Mouse (Mus musculus): Measurements from ENCODE around the gene Mfsd2b. TPM values are rescaled to one million over a fixed set of nuclear protein-coding genes. Genes with fewer than 3 reads are reported as not detected.

Mfsd2b gene
- polyA plus RNA-seq, 1 experiment from 2014 or later = 4.9 TPM

DNA sequence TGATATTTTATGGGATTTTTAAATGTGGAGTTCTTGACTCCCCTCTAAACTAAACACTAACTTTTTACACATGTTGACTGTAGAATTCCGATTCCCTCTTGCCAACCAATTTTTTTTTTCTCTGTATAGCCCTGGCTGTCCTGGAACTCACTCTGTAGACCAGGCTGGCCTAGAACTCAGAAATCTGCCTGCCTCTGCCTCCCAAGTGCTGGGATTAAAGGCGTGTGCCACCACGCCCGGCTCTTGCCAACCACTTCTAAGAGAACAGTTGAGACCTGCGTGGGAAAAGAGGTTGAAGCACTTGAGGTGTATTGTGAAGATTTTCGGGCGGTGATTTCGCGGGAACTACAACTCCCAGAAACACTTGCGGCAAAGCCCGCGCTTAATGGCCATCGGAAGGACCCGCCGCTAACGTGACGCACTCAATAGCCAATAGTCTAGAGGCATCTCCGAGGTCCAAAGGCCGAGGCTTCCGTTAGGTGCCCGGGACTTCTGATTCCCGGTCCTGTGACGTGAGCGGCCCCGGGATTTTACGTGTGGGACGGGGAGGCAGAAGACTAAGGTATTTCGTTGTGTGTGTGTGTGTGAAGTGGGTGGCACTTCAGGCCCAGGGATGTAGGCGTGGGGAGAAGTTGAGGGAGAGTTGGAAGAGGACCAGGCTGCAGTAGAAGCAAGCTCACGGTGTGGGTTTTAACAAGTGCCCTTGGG lies 31.1 kb downstream of the Mfsd2b start, which contains the start of gene Wdcp:
Gene Wdcp, plus strand, starts transcription at position 414 of the 708 bp plus-strand sequence.
- Histone ChIP-seq H3K27me3 (ENCODE audit: control insufficient read depth, insufficient read depth, low read length) (0 out of 2 replicates have a peak, but pooled peaks cover 2% of the 10 kb centered on the region), H3K27ac (ENCODE audit: low read depth, low read length) (no peak within 1 kb of the TSS), H3K4me1 (replicated peaks; ENCODE audit: control insufficient read depth, insufficient read depth, low read length) (peaks cover 11% of the 10 kb centered on the region; the same call in 1 of the 2 replicates), H3K4me3 (ENCODE audit: low read depth, low read length) (peak within 1 kb of the TSS; percentile 63), H3K9ac (ENCODE audit: low read length) (peak within 1 kb of the TSS; percentile 69), H3K36me3 (ENCODE audit: control insufficient read depth, insufficient read depth, low read length) (no peaks in the 10 kb centered on the region), H3K4me2 (ENCODE audit: low read depth, low read length, severe bottlenecking) (peak within 1 kb of the TSS; percentile 52), H3K9me3 (ENCODE audit: control insufficient read depth, low read length) (no peaks in the 10 kb centered on the region)
- DNase-seq (ENCODE audit: low spot score) (peak; percentile 92), ATAC-seq (replicated peaks; ENCODE audit: low FRiP score) (peak; percentile 94)
- under 1% methylated on average over 30 of the region's 30 CpGs for WGBS

DNA sequence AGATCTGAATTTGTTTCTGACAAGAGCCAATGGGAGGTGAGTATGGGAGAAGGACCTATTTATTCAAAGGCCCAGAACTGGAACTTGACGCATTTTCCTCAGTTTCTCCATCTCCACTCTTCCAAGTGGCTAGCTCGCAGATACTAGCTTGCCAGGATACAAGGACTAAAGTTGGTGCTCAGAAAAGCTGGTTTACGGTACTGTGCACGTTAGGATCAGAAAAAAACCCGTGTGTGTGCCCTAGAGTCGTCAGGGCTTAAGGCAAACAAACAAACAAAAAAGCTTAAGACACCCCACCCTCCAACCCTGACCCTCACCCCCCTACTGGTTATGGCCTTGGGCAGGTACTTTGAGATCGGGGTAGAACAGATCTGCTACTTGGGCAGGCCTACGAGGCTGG lies 31.7 kb downstream of the Mfsd2b start:
- Histone ChIP-seq H3K4me2 (ENCODE audit: low read depth, low read length, severe bottlenecking) (no peak overlapping the region), H3K36me3 (ENCODE audit: control insufficient read depth, insufficient read depth, low read length) (no peaks in the 10 kb centered on the region), H3K4me3 (ENCODE audit: low read depth, low read length) (no peak overlapping the region), H3K4me1 (replicated peaks; ENCODE audit: control insufficient read depth, insufficient read depth, low read length) (peaks cover 11% of the 10 kb centered on the region; the same call in 1 of the 2 replicates), H3K27ac (ENCODE audit: low read depth, low read length) (no peak overlapping the region), H3K27me3 (ENCODE audit: control insufficient read depth, insufficient read depth, low read length) (0 out of 2 replicates have a peak, but pooled peaks cover 2% of the 10 kb centered on the region), H3K9me3 (ENCODE audit: control insufficient read depth, low read length) (no peaks in the 10 kb centered on the region), H3K9ac (ENCODE audit: low read length) (no peak overlapping the region)
- WGBS = 86% methylated on average over 8 of the region's 8 CpGs
- no peak for DNase-seq (ENCODE audit: low spot score)
- ATAC-seq (replicated peaks; ENCODE audit: low FRiP score) = no peak

DNA sequence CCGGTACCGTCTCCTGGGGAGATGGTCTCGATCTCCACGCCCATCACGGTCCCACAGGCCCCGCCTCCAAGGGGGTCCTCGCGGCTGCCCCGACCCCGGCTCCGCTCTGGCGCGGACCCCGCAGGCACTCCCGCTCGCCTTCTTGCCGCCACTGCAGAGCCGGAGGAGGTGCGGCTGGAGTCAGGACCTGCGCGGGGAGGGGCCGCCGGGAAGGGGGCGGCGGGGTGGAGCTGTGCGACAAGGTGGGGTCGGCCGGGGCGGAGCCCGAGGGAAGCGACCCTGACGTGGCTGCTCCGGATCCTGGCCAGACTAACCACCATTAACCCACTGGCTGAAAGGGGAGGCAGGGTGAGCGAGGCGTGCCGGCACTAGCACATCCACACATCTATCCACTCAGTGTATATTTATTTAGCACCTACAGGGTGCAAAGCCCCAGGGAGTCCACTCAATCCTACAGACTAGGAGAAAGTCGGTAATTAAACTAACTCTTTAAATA lies 32.7 kb downstream of the Mfsd2b start, which contains the start of gene Fkbp1b:
Gene Fkbp1b, minus strand, starts transcription at position 200 of the 496 bp plus-strand sequence.
- ATAC-seq (replicated peaks; ENCODE audit: low FRiP score) = peak; percentile 77
- peaks cover 11% of the 10 kb centered on the region; the same call in 1 of the 2 replicates for H3K4me1 ChIP-seq (replicated peaks; ENCODE audit: control insufficient read depth, insufficient read depth, low read length)
- 0% methylated on average over 36 of the region's 37 CpGs for whole genome bisulfite sequencing

DNA sequence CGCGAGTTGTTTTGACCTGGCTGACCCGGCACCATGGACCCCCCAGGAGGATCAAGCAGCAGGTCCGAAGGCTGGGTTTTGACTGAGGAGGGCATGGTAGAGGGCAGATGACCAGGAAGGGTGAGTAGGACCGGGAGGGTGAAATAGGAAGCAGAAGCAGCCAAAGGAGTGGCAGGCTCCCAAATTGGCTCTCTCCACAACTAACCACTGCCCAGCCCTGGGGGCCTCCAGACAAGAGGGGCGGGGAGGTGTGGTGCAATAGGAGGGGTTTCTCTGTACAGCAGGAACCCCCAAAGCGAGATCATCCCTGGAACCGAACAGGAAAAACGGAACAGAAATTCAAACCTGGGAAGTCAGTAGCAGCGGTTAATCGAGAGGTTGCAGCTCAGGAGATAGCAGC lies 33.4 kb downstream of the Mfsd2b start:
- ATAC-seq (replicated peaks; ENCODE audit: low FRiP score) (no peak), DNase-seq (ENCODE audit: low spot score) (no peak)
- Histone ChIP-seq H3K4me1 (replicated peaks; ENCODE audit: control insufficient read depth, insufficient read depth, low read length) (peaks cover 11% of the 10 kb centered on the region; the same call in 1 of the 2 replicates), H3K9ac (ENCODE audit: low read length) (peak overlapping the region; percentile 70), H3K9me3 (ENCODE audit: control insufficient read depth, low read length) (no peaks in the 10 kb centered on the region), H3K36me3 (ENCODE audit: control insufficient read depth, insufficient read depth, low read length) (no peaks in the 10 kb centered on the region), H3K4me3 (ENCODE audit: low read depth, low read length) (peak overlapping the region; percentile 73), H3K4me2 (ENCODE audit: low read depth, low read length, severe bottlenecking) (peak overlapping the region; percentile 92), H3K27ac (ENCODE audit: low read depth, low read length) (no peak overlapping the region), H3K27me3 (ENCODE audit: control insufficient read depth, insufficient read depth, low read length) (0 out of 2 replicates have a peak, but pooled peaks cover 2% of the 10 kb centered on the region)
- 3% methylated on average over 11 of the region's 11 CpGs for WGBS

More for the DNA sequence above, 32.7 kb downstream of the Mfsd2b start, which contains the start of gene Fkbp1b:
- Histone ChIP-seq H3K4me3 (ENCODE audit: low read depth, low read length) (peak within 1 kb of the TSS; percentile 73), H3K9me3 (ENCODE audit: control insufficient read depth, low read length) (no peaks in the 10 kb centered on the region), H3K36me3 (ENCODE audit: control insufficient read depth, insufficient read depth, low read length) (no peaks in the 10 kb centered on the region), H3K4me2 (ENCODE audit: low read depth, low read length, severe bottlenecking) (peak within 1 kb of the TSS; percentile 92), H3K27ac (ENCODE audit: low read depth, low read length) (no peak within 1 kb of the TSS), H3K27me3 (ENCODE audit: control insufficient read depth, insufficient read depth, low read length) (0 out of 2 replicates have a peak, but pooled peaks cover 2% of the 10 kb centered on the region), H3K9ac (ENCODE audit: low read length) (peak within 1 kb of the TSS; percentile 70)
- DNase-seq (ENCODE audit: low spot score) = peak; percentile 85

DNA sequence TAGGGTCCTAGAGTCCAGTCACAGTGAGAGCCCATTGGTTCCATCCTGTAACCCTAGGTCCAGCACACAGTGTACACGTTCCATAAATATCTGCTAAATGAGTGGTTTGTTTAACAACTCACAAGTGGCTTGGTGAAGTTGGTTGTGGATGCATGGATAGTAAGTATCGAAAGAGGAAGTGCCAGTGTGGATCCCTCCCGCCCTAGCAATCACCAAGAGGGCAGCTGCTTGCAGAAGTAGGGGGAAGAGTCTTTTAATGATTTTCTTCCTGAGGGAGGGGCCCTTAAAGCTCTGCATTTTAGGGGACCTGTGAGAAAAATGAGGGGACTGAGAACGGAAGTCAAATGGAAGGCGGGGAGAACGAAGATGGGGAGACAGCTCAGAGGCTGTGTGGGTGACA lies 34.1 kb downstream of the Mfsd2b start:
- Histone ChIP-seq H3K4me2 (ENCODE audit: low read depth, low read length, severe bottlenecking) (0 out of 2 replicates have a peak overlapping the region, but pooled peaks have one; percentile 9), H3K4me1 (replicated peaks; ENCODE audit: control insufficient read depth, insufficient read depth, low read length) (peaks cover 11% of the 10 kb centered on the region; the same call in 1 of the 2 replicates), H3K9me3 (ENCODE audit: control insufficient read depth, low read length) (no peaks in the 10 kb centered on the region), H3K27ac (ENCODE audit: low read depth, low read length) (no peak overlapping the region), H3K27me3 (ENCODE audit: control insufficient read depth, insufficient read depth, low read length) (0 out of 2 replicates have a peak, but pooled peaks cover 2% of the 10 kb centered on the region), H3K9ac (ENCODE audit: low read length) (no peak overlapping the region), H3K36me3 (ENCODE audit: control insufficient read depth, insufficient read depth, low read length) (no peaks in the 10 kb centered on the region), H3K4me3 (ENCODE audit: low read depth, low read length) (no peak overlapping the region)
- DNase-seq (ENCODE audit: low spot score) (no peak), ATAC-seq (replicated peaks; ENCODE audit: low FRiP score) (no peak)
- 60% methylated on average over 6 of the region's 6 CpGs for WGBS

DNA sequence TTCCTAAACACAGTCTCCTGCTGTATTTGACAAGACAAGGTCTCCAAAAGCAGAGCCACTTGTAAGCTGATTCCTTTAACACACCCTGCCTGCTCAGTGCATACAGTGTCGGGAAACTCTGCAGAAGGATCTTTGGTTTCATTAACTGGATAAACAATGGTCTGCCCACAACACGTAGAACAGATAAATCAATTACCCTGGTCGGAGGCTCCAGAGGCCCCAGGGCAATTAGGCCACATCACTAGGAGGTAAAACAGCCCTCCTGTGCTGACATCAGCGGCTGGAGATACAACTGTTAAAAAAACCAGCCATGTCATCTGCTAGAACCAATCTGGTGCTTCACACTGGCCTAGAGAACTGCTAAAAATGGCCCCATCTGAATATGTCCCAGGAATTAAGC lies 37.2 kb downstream of the Mfsd2b start:
- peaks cover 5% of the 10 kb centered on the region; the same call in 1 of the 2 replicates for H3K4me1 ChIP-seq (replicated peaks; ENCODE audit: control insufficient read depth, insufficient read depth, low read length)
- H3K27ac ChIP-seq (ENCODE audit: low read depth, low read length) = no peak overlapping the region
- peaks cover 3% of the 10 kb centered on the region; the same call in 1 of the 2 replicates for H3K36me3 ChIP-seq (ENCODE audit: control insufficient read depth, insufficient read depth, low read length)
- WGBS = 64% methylated on average over 4 of the region's 4 CpGs
- no peak overlapping the region for H3K4me2 ChIP-seq (ENCODE audit: low read depth, low read length, severe bottlenecking)
- no peaks in the 10 kb centered on the region for H3K9me3 ChIP-seq (ENCODE audit: control insufficient read depth, low read length)
- H3K27me3 ChIP-seq (ENCODE audit: control insufficient read depth, insufficient read depth, low read length) = 0 out of 2 replicates have a peak, but pooled peaks cover under 1% of the 10 kb centered on the region
- no peak overlapping the region for H3K4me3 ChIP-seq (ENCODE audit: low read depth, low read length)
- ATAC-seq (replicated peaks; ENCODE audit: low FRiP score) (no peak), DNase-seq (ENCODE audit: low spot score) (no peak)
- no peak overlapping the region for H3K9ac ChIP-seq (ENCODE audit: low read length)

DNA sequence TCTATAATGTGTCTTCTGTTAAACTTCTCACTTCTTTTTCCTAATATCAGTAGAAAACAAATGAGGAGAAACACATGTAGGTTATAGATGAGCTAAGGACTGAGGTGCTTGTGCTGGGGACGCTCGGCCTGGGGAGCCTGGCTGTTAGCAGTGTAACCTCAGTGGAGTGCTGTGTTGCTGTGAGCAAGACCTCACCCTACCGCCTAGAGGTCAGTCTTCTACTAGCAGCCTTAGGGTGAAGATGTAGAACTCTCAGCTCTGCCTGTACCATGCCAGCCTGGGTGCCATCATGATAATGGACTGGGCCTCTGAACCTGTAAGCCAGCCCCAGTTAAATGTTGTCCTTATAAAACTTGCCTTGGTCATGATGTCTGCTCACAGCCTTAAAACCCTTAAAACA lies 46.9 kb downstream of the Mfsd2b start:
- no peak overlapping the region for H3K9ac ChIP-seq (ENCODE audit: low read length)
- no peaks in the 10 kb centered on the region for H3K9me3 ChIP-seq (ENCODE audit: control insufficient read depth, low read length)
- no peak overlapping the region for H3K4me3 ChIP-seq (ENCODE audit: low read depth, low read length)
- no peak overlapping the region for H3K4me2 ChIP-seq (ENCODE audit: low read depth, low read length, severe bottlenecking)
- no peaks in the 10 kb centered on the region for H3K27me3 ChIP-seq (ENCODE audit: control insufficient read depth, insufficient read depth, low read length)
- ATAC-seq (replicated peaks; ENCODE audit: low FRiP score) = no peak
- no peak for DNase-seq (ENCODE audit: low spot score)
- 80% methylated on average over 3 of the region's 3 CpGs for WGBS
- H3K4me1 ChIP-seq (replicated peaks; ENCODE audit: control insufficient read depth, insufficient read depth, low read length) = no peaks in the 10 kb centered on the region
- H3K36me3 ChIP-seq (ENCODE audit: control insufficient read depth, insufficient read depth, low read length) = peaks cover 9% of the 10 kb centered on the region; the same call in 1 of the 2 replicates
- no peak overlapping the region for H3K27ac ChIP-seq (ENCODE audit: low read depth, low read length)

DNA sequence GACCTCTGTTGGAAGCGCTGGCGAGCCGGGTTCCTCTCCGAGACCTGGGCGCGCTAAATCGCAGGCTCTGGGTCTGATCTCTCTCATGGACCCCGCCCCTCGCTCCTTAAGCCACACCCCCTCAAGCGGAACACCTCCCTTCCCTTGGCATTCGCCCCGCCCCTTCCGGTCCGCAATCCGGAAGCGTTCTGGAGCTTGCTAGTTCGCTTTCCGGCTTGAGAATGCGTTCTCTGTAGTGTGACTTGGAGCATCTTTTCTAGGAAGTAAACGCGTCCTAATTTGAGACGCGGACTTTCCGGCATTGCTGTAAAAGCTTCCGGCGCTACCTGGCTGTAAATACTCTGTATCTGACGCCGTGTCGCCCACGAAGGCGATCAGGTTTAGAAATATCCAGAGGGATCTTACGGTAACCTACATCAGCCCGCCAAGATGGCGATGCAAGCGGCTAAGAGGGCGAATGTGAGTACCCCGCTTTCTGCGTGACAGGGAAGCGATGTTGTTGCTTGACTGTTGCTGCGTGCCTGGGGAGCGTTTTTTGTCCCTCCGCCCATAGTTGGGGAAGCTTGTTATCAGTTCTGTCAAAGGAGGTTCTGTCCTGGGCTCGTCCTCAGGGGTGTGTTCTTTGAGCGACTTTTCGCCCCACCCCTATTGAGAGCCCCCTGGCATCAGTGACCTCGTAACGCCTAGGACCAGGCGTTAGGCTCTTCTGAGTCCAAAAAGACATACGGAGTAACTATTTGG lies 56.6 kb downstream of the Mfsd2b start, which contains the start of gene Sf3b6:
Gene Sf3b6, plus strand, starts transcription at position 184 of the 741 bp plus-strand sequence.
- Histone ChIP-seq H3K4me3 (ENCODE audit: low read depth, low read length) (peak within 1 kb of the TSS; percentile 81), H3K9ac (ENCODE audit: low read length) (peak within 1 kb of the TSS; percentile 68), H3K4me2 (ENCODE audit: low read depth, low read length, severe bottlenecking) (peak within 1 kb of the TSS; percentile 81), H3K27me3 (ENCODE audit: control insufficient read depth, insufficient read depth, low read length) (no peaks in the 10 kb centered on the region), H3K4me1 (replicated peaks; ENCODE audit: control insufficient read depth, insufficient read depth, low read length) (peaks cover 2% of the 10 kb centered on the region; the same call in 1 of the 2 replicates), H3K27ac (ENCODE audit: low read depth, low read length) (peak within 1 kb of the TSS; percentile 67; the same call in 1 of the 2 replicates), H3K9me3 (ENCODE audit: control insufficient read depth, low read length) (no peaks in the 10 kb centered on the region), H3K36me3 (ENCODE audit: control insufficient read depth, insufficient read depth, low read length) (no peaks in the 10 kb centered on the region)
- under 1% methylated on average over 43 of the region's 49 CpGs for WGBS
- peak; percentile 98 for DNase-seq (ENCODE audit: low spot score)
- peak; percentile 99 for ATAC-seq (replicated peaks; ENCODE audit: low FRiP score)
